Mouse (Mus musculus) lung, adult 2 months (tissue): ENCODE measurements at regions not wholly inside any gene's neighbourhood (a gene's known extent, or its start where the extent isn't known, plus 50 kb on each side); places are given as distances from the start of the nearest gene placed in this dataset.

Experiments
- CTCF ChIP-seq: fragments of 200-500 bp; IDR thresholded peaks from 2 replicates; pipeline ENCODE4 v1.5.1; 2011; ENCODE audit warnings: mild to moderate bottlenecking, low read length, control low read depth; ENCODE audit not compliant: insufficient read depth
- POLR2A ChIP-seq: fragments of 200-500 bp; IDR thresholded peaks from 2 replicates; pipeline ENCODE4 v1.6.1; 2011; ENCODE audit warnings: low read depth, mild to moderate bottlenecking, control low read depth, low read length, borderline replicate concordance; ENCODE audit errors: extremely low read depth

DNA sequence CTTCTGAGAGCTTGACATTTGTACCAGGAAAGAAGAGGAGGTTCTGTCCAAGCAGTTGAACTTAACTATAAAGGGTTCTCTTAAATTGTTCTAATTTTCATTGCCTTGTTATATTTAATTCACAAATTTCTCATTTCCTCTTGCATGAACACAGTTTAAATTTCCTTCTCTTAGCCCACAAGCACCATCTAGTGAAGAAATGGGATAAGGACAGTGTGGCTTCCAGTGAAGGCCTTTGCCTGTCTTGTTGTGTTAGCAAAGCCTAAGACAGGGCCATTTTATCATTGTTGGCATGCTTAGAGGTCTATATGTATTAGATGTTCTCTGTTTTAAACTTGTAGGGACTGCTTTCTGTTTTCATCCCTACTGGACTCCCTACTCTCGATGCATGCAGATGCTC, 110.0 kb upstream of the Paip1 start:
- no peak for TF ChIP-seq CTCF
- no peak for TF ChIP-seq POLR2A
